Mouse (Mus musculus): Measurements from ENCODE around the gene Gys1.

GRCm38 (mm10) chr7:45463987-45464778, 29.5 kb downstream of the Gys1 start:
- TF ChIP-seq CTCF (IDR thresholded peaks at IDR 0.05; ENCODE audit: low read depth), result no peak
- no peak for TF ChIP-seq EP300 (optimal IDR thresholded peaks at IDR 0.05)

Data from stomach, postnatal 0 days (tissue).